Mouse (Mus musculus) CH12.LX (cell line): ENCODE results near the gene Fam222a. TPM values are rescaled to one million over a fixed set of nuclear protein-coding genes. Genes with fewer than 3 reads are reported as not detected.

ENCODE experiments used
- DNase-seq: peaks from one replicate; pipeline ENCODE4 v3.0.0-alpha.2; 2013; ENCODE audit errors: extremely low read depth
- H3K27ac ChIP-seq: 2 replicates; pipeline ENCODE4 v1.5.1; 2012; ENCODE audit warnings: low read depth, mild to moderate bottlenecking, control low read depth, moderate library complexity; ENCODE audit not compliant: insufficient read depth
- H3K27me3 ChIP-seq: replicated peaks from 2 replicates; pipeline ENCODE3; 2012; ENCODE audit warnings: inconsistent platforms
- H3K36me3 ChIP-seq, 2 experiments: replicated peaks in 1 of 2; 2 replicates each; pipeline versions ENCODE3 to v1.6.1; 2012; ENCODE audit warnings: inconsistent platforms in 1 of 2, low read length in 1 of 2, mild to moderate bottlenecking in 1 of 2, mixed read lengths in 1 of 2, moderate library complexity in 1 of 2; ENCODE audit not compliant: control insufficient read depth in 1 of 2, insufficient read depth in 1 of 2
- H3K4me1 ChIP-seq, 2 experiments: 2 replicates each; pipeline ENCODE4 v1.6.1; 2012; ENCODE audit warnings: inconsistent platforms in 1 of 2, moderate library complexity in 1 of 2; ENCODE audit not compliant: insufficient read depth in 2 of 2, control insufficient read depth in 1 of 2
- H3K4me2 ChIP-seq: 2 replicates; pipeline ENCODE4 v1.6.1; 2012; ENCODE audit warnings: low read depth, mild to moderate bottlenecking, control low read depth; ENCODE audit not compliant: poor library complexity, insufficient read depth, severe bottlenecking
- H3K4me3 ChIP-seq, 3 experiments: fragments of 150-350 bp in 1 of 3; sonication (generic) in 1 of 3; replicated peaks in 1 of 3; 2 replicates each; pipeline versions ENCODE3 to v1.5.1; 2011 to 2012; ENCODE audit warnings: low read depth in 2 of 3, low read length in 2 of 3, mild to moderate bottlenecking in 2 of 3, moderate library complexity in 2 of 3, control low read depth in 1 of 3, improper control_type of control experiment in 1 of 3, inconsistent platforms in 1 of 3, mixed read lengths in 1 of 3; ENCODE audit not compliant: poor library complexity in 1 of 3
- H3K79me2 ChIP-seq: replicated peaks from 2 replicates; pipeline ENCODE4 v1.6.1; 2012; ENCODE audit warnings: mild to moderate bottlenecking, moderate library complexity; ENCODE audit not compliant: control insufficient read depth, poor library complexity, insufficient read depth, severe bottlenecking; ENCODE audit errors: extremely low read depth
- H3K9ac ChIP-seq: 2 replicates; pipeline ENCODE4 v1.6.1; 2012; ENCODE audit warnings: low read depth, mild to moderate bottlenecking, control low read depth, moderate library complexity; ENCODE audit not compliant: insufficient read depth
- H3K9me3 ChIP-seq: replicated peaks from 2 replicates; pipeline ENCODE3; 2012; ENCODE audit warnings: low read length, inconsistent platforms, mixed read lengths
- BHLHE40 ChIP-seq: IDR thresholded peaks from 2 replicates; pipeline ENCODE4 v1.6.1; 2011; ENCODE audit warnings: mild to moderate bottlenecking, low read depth, low read length, improper control_type of control experiment
- CHD1 ChIP-seq: IDR thresholded peaks from 2 replicates; pipeline ENCODE4 v1.6.1; 2012; ENCODE audit warnings: low read depth, low read length, improper control_type of control experiment, inconsistent platforms
- CHD2 ChIP-seq: IDR thresholded peaks from 2 replicates; pipeline ENCODE4 v1.6.1; 2011; ENCODE audit warnings: low read length, improper control_type of control experiment
- CTCF ChIP-seq, 2 experiments: IDR thresholded peaks in 1 of 2; conservative IDR thresholded peaks in 1 of 2; 2 replicates each; pipeline ENCODE4 v1.5.1; 2011 to 2012; ENCODE audit warnings: low read depth in 2 of 2, low read length in 2 of 2, improper control_type of control experiment in 1 of 2, inconsistent platforms in 1 of 2, mild to moderate bottlenecking in 1 of 2, moderate library complexity in 1 of 2
- E2F4 ChIP-seq: IDR thresholded peaks from 2 replicates; pipeline ENCODE4 v1.6.1; 2011; ENCODE audit warnings: low read depth, low read length, improper control_type of control experiment; ENCODE audit not compliant: insufficient replicate concordance
- ELF1 ChIP-seq: IDR thresholded peaks from 2 replicates; pipeline ENCODE4 v1.6.1; 2014; ENCODE audit warnings: low read depth, mild to moderate bottlenecking, inconsistent platforms, low read length, improper control_type of control experiment
- EP300 ChIP-seq: IDR thresholded peaks from 2 replicates; pipeline ENCODE4 v1.6.1; 2011; ENCODE audit warnings: low read length, improper control_type of control experiment
- ETS1 ChIP-seq: conservative IDR thresholded peaks from 2 replicates; pipeline ENCODE4 v1.6.1; 2012; ENCODE audit warnings: low read depth, mild to moderate bottlenecking, inconsistent platforms, low read length, improper control_type of control experiment, moderate library complexity
- GABPA ChIP-seq: IDR thresholded peaks from 2 replicates; pipeline ENCODE4 v1.6.1; 2012; ENCODE audit warnings: low read depth, low read length, improper control_type of control experiment, inconsistent platforms; ENCODE audit not compliant: insufficient replicate concordance
- HCFC1 ChIP-seq: IDR thresholded peaks from 2 replicates; pipeline ENCODE4 v1.6.1; 2012; ENCODE audit warnings: low read depth, mild to moderate bottlenecking, inconsistent platforms, low read length, improper control_type of control experiment
- IRF4 ChIP-seq: IDR thresholded peaks from 2 replicates; pipeline ENCODE4 v1.6.1; 2014; ENCODE audit warnings: low read depth, mild to moderate bottlenecking, inconsistent platforms, low read length, improper control_type of control experiment
- JUN ChIP-seq: IDR thresholded peaks from 2 replicates; pipeline ENCODE4 v1.6.1; 2011; ENCODE audit warnings: low read depth, mild to moderate bottlenecking, low read length, improper control_type of control experiment, moderate library complexity; ENCODE audit not compliant: insufficient read depth
- KAT2A ChIP-seq: IDR thresholded peaks from 2 replicates; pipeline ENCODE4 v1.6.1; 2012; ENCODE audit warnings: low read length, improper control_type of control experiment, inconsistent platforms; ENCODE audit not compliant: insufficient replicate concordance
- MAFK ChIP-seq: IDR thresholded peaks from 2 replicates; pipeline ENCODE4 v1.6.1; 2011; ENCODE audit warnings: low read length, improper control_type of control experiment; ENCODE audit not compliant: insufficient replicate concordance
- MAX ChIP-seq: IDR thresholded peaks from 2 replicates; pipeline ENCODE4 v1.6.1; 2011; ENCODE audit warnings: low read length, improper control_type of control experiment
- MAZ ChIP-seq: IDR thresholded peaks from 2 replicates; pipeline ENCODE4 v1.6.1; 2012; ENCODE audit warnings: low read depth, mild to moderate bottlenecking, inconsistent platforms, low read length, improper control_type of control experiment, moderate library complexity
- MEF2A ChIP-seq: IDR thresholded peaks from 2 replicates; pipeline ENCODE4 v1.6.1; 2014; ENCODE audit warnings: low read depth, mild to moderate bottlenecking, inconsistent platforms, low read length, improper control_type of control experiment, borderline replicate concordance
- MXI1 ChIP-seq: IDR thresholded peaks from 2 replicates; pipeline ENCODE4 v1.6.1; 2011; ENCODE audit warnings: mild to moderate bottlenecking, low read depth, low read length, improper control_type of control experiment
- MYC ChIP-seq: IDR thresholded peaks from 2 replicates; pipeline ENCODE4 v1.6.1; 2011; ENCODE audit warnings: low read depth, mild to moderate bottlenecking, improper control_type of control experiment, low read length
- NELFE ChIP-seq: IDR thresholded peaks from 2 replicates; pipeline ENCODE4 v1.6.1; 2011; ENCODE audit warnings: low read depth, low read length, improper control_type of control experiment
- POLR2A ChIP-seq: IDR thresholded peaks from 2 replicates; pipeline ENCODE4 v1.6.1; 2011; ENCODE audit warnings: low read depth, mild to moderate bottlenecking, improper control_type of control experiment, low read length
- POLR2AphosphoS2 ChIP-seq: IDR thresholded peaks from 2 replicates; pipeline ENCODE4 v1.6.1; 2011; ENCODE audit warnings: low read depth, low read length, improper control_type of control experiment
- RAD21 ChIP-seq: IDR thresholded peaks from 2 replicates; pipeline ENCODE4 v1.6.1; 2011; ENCODE audit warnings: low read depth, mild to moderate bottlenecking, low read length, improper control_type of control experiment, moderate library complexity
- RCOR1 ChIP-seq: conservative IDR thresholded peaks from 2 replicates; pipeline ENCODE4 v1.6.1; 2012; ENCODE audit warnings: low read depth, mild to moderate bottlenecking, inconsistent platforms, low read length, improper control_type of control experiment
- SIN3A ChIP-seq: IDR thresholded peaks from 2 replicates; pipeline ENCODE4 v1.6.1; 2012; ENCODE audit warnings: low read length, improper control_type of control experiment, inconsistent platforms
- SMC3 ChIP-seq: IDR thresholded peaks from 2 replicates; pipeline ENCODE4 v1.6.1; 2011; ENCODE audit warnings: low read depth, low read length, improper control_type of control experiment
- TBP ChIP-seq: conservative IDR thresholded peaks from 2 replicates; pipeline ENCODE4 v1.6.1; 2011; ENCODE audit warnings: low read depth, low read length, improper control_type of control experiment
- TCF12 ChIP-seq: IDR thresholded peaks from 2 replicates; pipeline ENCODE4 v1.6.1; 2014; ENCODE audit warnings: low read depth, mild to moderate bottlenecking, inconsistent platforms, low read length, improper control_type of control experiment
- UBTF ChIP-seq: IDR thresholded peaks from 2 replicates; pipeline ENCODE4 v1.6.1; 2012; ENCODE audit warnings: low read depth, mild to moderate bottlenecking, inconsistent platforms, low read length, improper control_type of control experiment, moderate library complexity
- USF1 ChIP-seq: IDR thresholded peaks from 2 replicates; pipeline ENCODE4 v1.6.1; 2014; ENCODE audit warnings: low read depth, mild to moderate bottlenecking, inconsistent platforms, low read length, improper control_type of control experiment
- USF2 ChIP-seq: conservative IDR thresholded peaks from 2 replicates; pipeline ENCODE4 v1.6.1; 2011; ENCODE audit warnings: low read depth, low read length, improper control_type of control experiment
- ZC3H11A ChIP-seq: IDR thresholded peaks from 2 replicates; pipeline ENCODE4 v1.6.1; 2012; ENCODE audit warnings: low read depth, mild to moderate bottlenecking, inconsistent platforms, low read length, improper control_type of control experiment
- ZKSCAN1 ChIP-seq: IDR thresholded peaks from 2 replicates; pipeline ENCODE4 v1.6.1; 2012; ENCODE audit warnings: low read depth, inconsistent platforms, low read length, improper control_type of control experiment, borderline replicate concordance
- ZNF384 ChIP-seq: IDR thresholded peaks from 2 replicates; pipeline ENCODE4 v1.6.1; 2012; ENCODE audit warnings: low read depth, low read length, improper control_type of control experiment, inconsistent platforms
- dilution Hi-C: fragments of 300-500 bp; cut with MboI; formaldehyde crosslinking; loops from 2 replicates; pipeline ENCODE4 v1.14.3; 2020; ENCODE audit warnings: low sequenced_read_pairs; ENCODE audit not compliant: extremely low pct_unique_long_range_greater_than_20kb, extremely low pct_ligation_motif_present
- in situ Hi-C: fragments of 300-500 bp; cut with MboI; formaldehyde crosslinking; loops from 3 replicates; pipeline ENCODE4 v1.14.3; 2019; ENCODE audit warnings: low sequenced_read_pairs, low pct_ligation_motif_present, low pct_unique_long_range_greater_than_20kb, mixed read lengths
- polyA plus RNA-seq: library from polyadenylated mRNA; unstranded; fragments of >175 nt; gene quantifications from 2 replicates; pipeline ENCODE4 v1.2.1, GENCODE M21; 2012; ENCODE audit warnings: low read depth; ENCODE audit not compliant: insufficient read length
- total RNA-seq, 2 experiments: library from RNA; depleted of rRNA; stranded (reverse); fragments of 300-350 nt in 1 of 2; fragments of >200 nt in 1 of 2; gene quantifications; 2 replicates each; pipeline ENCODE4 v1.2.3; 2012 to 2014

Gene Fam222a
- total and polyA plus RNA-seq, 3 experiments, result 0.13 TPM; not detected in 2

GRCm38 (mm10) chr5:114608516-114608915 lies 40.7 kb downstream of the Fam222a start:
- no peak overlapping the region for H3K9ac ChIP-seq
- no peak overlapping the region for H3K4me2 ChIP-seq
- H3K4me3 ChIP-seq, result no peak overlapping the region
- no peak overlapping the region for H3K27ac ChIP-seq
- in situ Hi-C loops, result no loop called here
- H3K27me3 ChIP-seq, result peaks cover 54% of the 10 kb centered on the region
- no peak for TF ChIP-seq MAX
- TF ChIP-seq TCF12, result no peak
- no peak for TF ChIP-seq JUN
- TF ChIP-seq SMC3, result peak; percentile 67
- TF ChIP-seq ZKSCAN1, result no peak
- TF ChIP-seq TBP, result no peak
- TF ChIP-seq MYC, result no peak
- no peak for TF ChIP-seq ZC3H11A
- TF ChIP-seq RAD21, result peak; percentile 56
- no peak for TF ChIP-seq CHD1
- no peak for TF ChIP-seq GABPA
- no peak for TF ChIP-seq ELF1
- TF ChIP-seq UBTF, result no peak
- TF ChIP-seq RCOR1, result no peak
- no peak for TF ChIP-seq MAZ
- TF ChIP-seq E2F4, result no peak
- TF ChIP-seq USF1, result no peak
- TF ChIP-seq SIN3A, result no peak
- no peak for TF ChIP-seq MXI1
- TF ChIP-seq ZNF384, result no peak
- no peak for TF ChIP-seq BHLHE40
- no peak for TF ChIP-seq POLR2A
- TF ChIP-seq CHD2, result no peak
- TF ChIP-seq POLR2AphosphoS2, result no peak
- TF ChIP-seq NELFE, result peak; percentile 58; the same call in 1 of the 2 replicates
- no peak for TF ChIP-seq EP300
- no peak for TF ChIP-seq IRF4
- TF ChIP-seq KAT2A, result no peak
- TF ChIP-seq ETS1, result no peak
- peak; percentile 65 to 99 for TF ChIP-seq CTCF (conservative IDR thresholded peaks at IDR 0.05 in 1 of 2, IDR thresholded peaks at IDR 0.05 in 1 of 2; ENCODE audit: low read depth in 2 of 2, low read length in 2 of 2)
- TF ChIP-seq HCFC1, result no peak
- no peak for TF ChIP-seq MEF2A
- no peak for TF ChIP-seq USF2
- no peak for TF ChIP-seq MAFK
- DNase-seq, result peak; percentile 44
- peaks cover 16 to 41% of the 10 kb centered on the region in 2 experiments for H3K4me1 ChIP-seq
- H3K79me2 ChIP-seq, result no peaks in the 10 kb centered on the region
- dilution Hi-C loops, result no loop called here
- no peaks in the 10 kb centered on the region for H3K9me3 ChIP-seq
- no peaks in the 10 kb centered on the region for H3K36me3 ChIP-seq
